Mouse (Mus musculus): ENCODE data around the gene 9330161L09Rik. TPM values are rescaled to one million over a fixed set of nuclear protein-coding genes. Genes with fewer than 3 reads are reported as not detected.
A peak's percentile ranks its signal among the peaks of the same experiment; 100 is the strongest.
"Not testable (repeated sequence)": the region's sequence is repeated elsewhere in the genome, so short reads cannot be mapped to it uniquely, and the experiment has no call there.

The 9330161L09Rik gene
- polyA plus RNA-seq (2016; fragmentation: Nextera tagmentation; extraction: Ambion mirVana), result 0.53 and 0.62 TPM in 2 replicates

DNA sequence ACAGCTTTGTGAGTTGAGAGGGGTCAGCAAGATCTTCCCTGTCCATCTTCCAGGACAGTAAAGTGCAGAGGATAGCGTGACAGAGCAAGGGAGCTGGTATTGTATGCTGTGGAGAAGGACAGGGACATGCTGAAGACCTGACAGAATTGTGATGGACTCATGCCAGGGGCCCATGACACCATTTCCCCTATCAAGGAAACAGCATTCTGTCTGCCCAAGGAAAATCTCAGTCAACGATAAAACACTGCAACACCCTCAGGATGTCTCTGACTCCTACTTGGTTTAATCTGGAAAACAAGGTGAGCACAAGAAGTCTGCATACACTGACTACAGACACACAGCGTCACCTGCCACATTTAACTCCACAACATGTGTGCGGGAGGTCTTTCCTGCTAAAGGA, at the start of gene 9330161L09Rik:
TSS of gene 9330161L09Rik (minus strand) at position 101 of the 400 bp plus-strand sequence.
- DNase-seq (ENCODE audit: low spot score), result no peak
- WGBS, result 92% methylated on average over 4 of the region's 4 CpGs
- Histone ChIP-seq H3K4me3 (no peak within 1 kb of the TSS), H3K27me3 (ENCODE audit: insufficient read depth, poor library complexity, severe bottlenecking) (no peaks in the 10 kb centered on the region), H3K36me3 (peaks cover 95% of the 10 kb centered on the region), H3K9me3 (no peaks in the 10 kb centered on the region), H3K27ac (no peak within 1 kb of the TSS), H3K4me1 (no peaks in the 10 kb centered on the region)

DNA sequence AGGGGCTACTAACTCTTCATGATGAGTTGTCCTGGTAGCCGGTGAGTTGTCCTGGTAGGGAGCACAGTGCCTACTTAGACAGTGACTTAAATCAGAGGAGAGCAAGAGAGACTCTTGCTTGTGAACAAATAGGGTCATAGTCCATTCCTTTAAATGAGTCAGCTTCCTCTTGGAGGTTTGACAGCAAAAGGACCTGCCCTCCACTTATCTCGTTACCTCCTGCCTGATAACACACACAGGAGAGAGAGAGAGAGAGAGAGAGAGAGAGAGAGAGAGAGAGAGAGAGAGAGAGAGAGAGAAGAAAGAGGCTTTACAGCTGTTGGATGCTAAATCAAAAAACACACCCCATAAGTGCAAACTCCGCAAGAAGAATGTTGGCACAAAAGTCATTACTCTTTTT, 49.5 kb upstream of the 9330161L09Rik start, which contains the start of gene Ifi27l2b:
TSS of gene Ifi27l2b (minus strand) at position 84 of the 400 bp plus-strand sequence.
- no peaks in the 10 kb centered on the region for H3K36me3 ChIP-seq
- WGBS, result 47% methylated on average over 3 of the region's 3 CpGs
- DNase-seq (ENCODE audit: low spot score), result no peak
- no peaks in the 10 kb centered on the region for H3K9me3 ChIP-seq
- H3K4me1 ChIP-seq, result no peaks in the 10 kb centered on the region
- no peak within 1 kb of the TSS for H3K27ac ChIP-seq
- H3K27me3 ChIP-seq (ENCODE audit: insufficient read depth, poor library complexity, severe bottlenecking), result no peaks in the 10 kb centered on the region
- no peak within 1 kb of the TSS for H3K4me3 ChIP-seq

DNA sequence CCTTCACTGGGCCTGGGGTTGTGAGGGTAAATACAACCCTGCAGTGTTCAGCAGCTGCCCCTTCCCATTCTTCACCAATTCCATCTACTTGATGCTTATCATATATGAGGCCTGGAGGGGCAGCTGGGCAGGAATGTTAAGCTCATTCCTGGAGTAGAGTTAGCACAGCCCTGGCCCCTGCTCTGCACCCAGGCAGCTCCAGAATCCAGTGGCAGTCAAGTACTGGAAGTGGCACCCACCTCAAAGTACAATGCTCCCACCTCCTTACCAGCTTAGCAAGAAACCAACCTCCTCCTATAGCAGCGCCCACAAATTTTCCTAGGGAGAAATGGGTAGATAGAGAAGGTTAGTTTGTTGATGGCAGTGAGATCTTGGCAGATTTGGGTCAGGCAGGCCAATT, 49.1 kb upstream of the 9330161L09Rik start:
- H3K27me3 ChIP-seq (ENCODE audit: insufficient read depth, poor library complexity, severe bottlenecking); H3K4me3 ChIP-seq; DNase-seq (ENCODE audit: low spot score); H3K36me3 ChIP-seq; H3K9me3 ChIP-seq; H3K4me1 ChIP-seq; H3K27ac ChIP-seq: not testable (repeated sequence)
- no CpG with 5 or more reads among the region's 1 CpGs for WGBS

DNA sequence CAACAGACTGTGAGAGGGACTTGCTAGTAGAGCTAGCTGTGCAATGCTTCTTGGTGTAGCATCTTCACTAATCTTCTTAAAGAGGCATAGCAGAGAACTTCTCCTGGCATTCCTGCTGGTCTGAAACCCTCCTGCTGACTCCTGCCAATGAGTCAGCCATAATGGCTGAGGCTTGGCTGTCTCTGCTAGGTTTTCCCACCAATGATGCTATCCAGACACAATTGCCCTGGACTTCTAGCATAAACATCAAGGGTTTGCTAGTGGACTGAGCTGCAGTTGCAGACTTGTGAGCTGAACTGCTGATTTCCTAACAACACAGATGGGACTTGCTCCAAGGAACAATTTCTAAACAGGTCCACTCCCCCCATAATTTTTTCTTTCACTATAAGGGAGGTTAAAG, 45.7 kb upstream of the 9330161L09Rik start:
- Histone ChIP-seq H3K4me1 (no peaks in the 10 kb centered on the region), H3K9me3 (no peaks in the 10 kb centered on the region), H3K4me3 (no peak overlapping the region), H3K27me3 (ENCODE audit: insufficient read depth, poor library complexity, severe bottlenecking) (no peaks in the 10 kb centered on the region), H3K36me3 (no peaks in the 10 kb centered on the region), H3K27ac (no peak overlapping the region)
- DNase-seq (ENCODE audit: low spot score), result no peak

DNA sequence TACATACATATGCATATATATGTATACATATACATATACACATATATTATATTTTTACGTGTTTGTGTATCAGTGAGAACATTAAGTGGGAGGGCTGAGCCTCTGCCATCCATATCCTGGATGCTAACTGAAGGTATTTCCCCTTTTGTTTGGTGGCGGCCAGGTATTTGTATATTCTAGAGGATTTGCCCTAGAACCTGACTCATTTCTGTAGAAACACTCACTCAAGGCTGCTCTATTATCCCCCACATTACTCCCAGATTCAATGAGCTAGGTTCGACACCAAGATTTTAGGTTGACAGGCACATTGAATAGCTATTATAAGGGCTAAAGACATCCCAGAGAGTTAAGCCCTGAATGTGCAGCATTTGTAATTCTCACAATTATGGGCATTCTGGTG, 37.4 kb upstream of the 9330161L09Rik start:
- Histone ChIP-seq H3K4me1 (no peaks in the 10 kb centered on the region), H3K9me3 (no peaks in the 10 kb centered on the region), H3K27ac (no peak overlapping the region), H3K36me3 (no peaks in the 10 kb centered on the region), H3K27me3 (ENCODE audit: insufficient read depth, poor library complexity, severe bottlenecking) (no peaks in the 10 kb centered on the region), H3K4me3 (no peak overlapping the region)
- WGBS, result 71% methylated on average over 3 of the region's 3 CpGs
- DNase-seq (ENCODE audit: low spot score), result no peak

DNA sequence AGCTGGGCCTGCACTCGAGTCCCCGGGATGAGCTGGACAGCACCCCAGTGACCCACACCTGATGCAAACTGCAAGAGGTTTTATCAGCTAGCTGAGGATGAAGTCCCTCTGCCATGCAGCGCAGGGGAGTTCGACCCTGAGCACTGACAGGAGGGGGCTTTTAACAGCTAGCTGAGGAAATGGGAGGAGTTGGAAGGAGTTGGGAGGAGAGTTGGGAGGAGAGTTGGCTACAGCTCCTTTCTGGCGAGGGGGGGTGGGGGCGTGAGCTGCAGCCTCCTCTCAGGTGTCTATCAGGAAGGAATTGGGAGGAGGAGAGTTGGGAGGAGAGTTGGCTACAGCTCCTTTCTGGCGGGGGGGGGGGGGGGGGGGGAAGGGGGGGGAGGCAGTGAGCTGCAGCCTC, 36.6 kb upstream of the 9330161L09Rik start:
- not testable (repeated sequence) for H3K4me1 ChIP-seq; H3K27me3 ChIP-seq (ENCODE audit: insufficient read depth, poor library complexity, severe bottlenecking); H3K36me3 ChIP-seq; H3K27ac ChIP-seq; H3K4me3 ChIP-seq; DNase-seq (ENCODE audit: low spot score); H3K9me3 ChIP-seq
- WGBS, result 25% methylated on average over 5 of the region's 7 CpGs

DNA sequence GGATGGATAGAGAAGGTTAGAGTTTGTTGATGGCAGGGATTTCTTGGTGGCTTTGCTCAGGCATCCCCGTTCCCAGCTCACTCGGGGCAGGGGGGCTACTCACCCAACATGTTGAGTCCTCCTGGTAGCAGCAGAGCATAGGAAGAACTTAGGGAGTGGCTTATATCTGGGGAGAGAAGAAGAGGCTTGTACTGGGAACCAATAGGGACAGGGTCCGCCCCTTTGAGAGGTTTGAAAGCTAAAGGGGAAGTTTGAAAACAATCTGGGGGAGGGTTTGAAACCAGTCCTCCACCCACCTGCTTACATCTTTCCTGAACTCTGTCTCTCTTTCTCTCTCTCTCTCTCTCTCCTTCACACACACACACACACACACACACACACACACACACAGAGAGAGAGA, 35.9 kb upstream of the 9330161L09Rik start, which contains the start of gene Ifi27l2a:
TSS of gene Ifi27l2a (minus strand) at position 157 of the 400 bp plus-strand sequence.
- Histone ChIP-seq H3K9me3 (no peaks in the 10 kb centered on the region), H3K36me3 (no peaks in the 10 kb centered on the region), H3K27ac (no peak within 1 kb of the TSS), H3K4me3 (no peak within 1 kb of the TSS), H3K27me3 (ENCODE audit: insufficient read depth, poor library complexity, severe bottlenecking) (no peaks in the 10 kb centered on the region), H3K4me1 (no peaks in the 10 kb centered on the region)
- 60% methylated on average over 3 of the region's 3 CpGs for WGBS
- DNase-seq (ENCODE audit: low spot score), result peak; percentile 27

DNA sequence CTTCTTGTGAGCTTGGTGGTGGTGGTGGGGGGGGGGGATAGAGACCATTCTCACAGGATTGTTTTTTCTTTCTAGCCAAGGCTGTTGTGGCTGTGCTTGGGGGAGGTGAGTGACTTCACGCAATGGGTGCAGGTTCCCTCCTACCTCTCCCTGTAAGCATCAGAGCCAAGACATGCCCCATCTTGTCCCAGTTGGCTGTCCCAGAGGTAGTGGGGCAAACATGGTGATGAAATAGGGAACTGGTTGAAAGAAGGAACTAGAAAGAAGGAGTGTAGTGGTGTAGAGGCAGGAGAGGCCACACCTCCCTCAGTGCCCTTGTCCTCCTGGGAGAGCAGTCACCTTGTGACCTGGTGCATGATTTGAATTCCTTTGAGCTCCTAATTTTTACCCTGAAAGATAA, 30.0 kb upstream of the 9330161L09Rik start:
- H3K36me3 ChIP-seq, result no peaks in the 10 kb centered on the region
- no peaks in the 10 kb centered on the region for H3K27me3 ChIP-seq (ENCODE audit: insufficient read depth, poor library complexity, severe bottlenecking)
- H3K4me1 ChIP-seq, result no peaks in the 10 kb centered on the region
- DNase-seq (ENCODE audit: low spot score), result peak; percentile 63
- H3K9me3 ChIP-seq, result no peaks in the 10 kb centered on the region
- WGBS, result 85% methylated on average over 1 of the region's 1 CpGs
- no peak overlapping the region for H3K27ac ChIP-seq
- H3K4me3 ChIP-seq, result no peak overlapping the region

DNA sequence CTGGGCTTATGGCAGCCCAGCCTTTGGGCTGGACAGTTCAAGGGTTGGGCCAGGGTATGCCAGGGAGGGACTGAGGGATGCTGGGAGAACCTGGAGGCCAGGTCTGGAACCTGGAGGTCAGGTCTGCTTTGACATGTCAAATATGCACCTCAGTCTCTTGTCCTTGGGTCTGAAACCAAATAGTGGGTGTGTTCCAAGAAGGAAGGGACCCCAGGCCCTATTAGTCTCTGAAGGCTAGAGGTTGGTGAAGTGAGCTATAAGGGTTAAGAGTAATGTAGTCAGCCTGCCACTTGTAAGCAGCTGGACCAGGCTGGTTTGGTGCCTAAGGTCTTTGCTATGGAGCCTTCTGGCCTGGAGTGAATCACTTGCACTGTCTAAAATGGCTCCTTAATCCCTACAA, 27.2 kb upstream of the 9330161L09Rik start:
- H3K36me3 ChIP-seq, result no peaks in the 10 kb centered on the region
- DNase-seq (ENCODE audit: low spot score), result no peak
- no peak overlapping the region for H3K4me3 ChIP-seq
- no peaks in the 10 kb centered on the region for H3K4me1 ChIP-seq
- no peaks in the 10 kb centered on the region for H3K9me3 ChIP-seq
- no peak overlapping the region for H3K27ac ChIP-seq
- no peaks in the 10 kb centered on the region for H3K27me3 ChIP-seq (ENCODE audit: insufficient read depth, poor library complexity, severe bottlenecking)

DNA sequence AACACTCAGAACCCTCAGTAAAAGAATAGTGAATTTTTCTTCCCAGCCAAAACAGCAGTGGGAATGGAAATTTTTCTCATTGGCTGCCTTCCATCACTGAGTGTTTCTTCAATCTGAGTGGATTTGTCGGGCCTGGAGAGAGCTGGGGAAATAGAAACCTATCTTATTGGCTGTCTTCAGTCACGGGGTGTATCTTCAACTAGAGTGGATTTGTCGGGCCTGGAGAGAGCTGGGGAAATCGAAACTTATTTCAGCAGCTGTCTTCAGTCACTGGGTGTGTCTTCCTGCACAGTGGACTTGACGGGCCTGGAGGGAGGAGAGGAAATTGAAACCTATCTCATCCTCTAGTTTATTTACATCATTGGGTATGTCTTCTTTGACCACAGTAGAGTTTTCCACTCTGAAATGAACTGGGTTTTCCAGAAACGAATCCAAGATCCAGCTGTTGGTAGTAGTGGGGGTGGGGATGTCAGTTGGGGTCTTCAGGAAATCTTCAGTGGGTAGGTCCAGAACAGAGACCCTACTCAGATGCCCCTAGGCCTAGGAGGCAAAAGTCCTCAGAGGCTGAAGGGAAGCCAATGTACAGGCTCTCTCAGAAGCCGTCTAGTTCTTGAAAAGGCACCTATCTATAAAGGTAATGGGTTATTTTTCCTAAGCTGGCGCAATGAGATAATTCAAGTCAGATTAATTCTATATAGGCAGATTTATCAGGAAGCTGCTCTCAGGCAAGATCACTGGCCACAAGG, 26.5 kb upstream of the 9330161L09Rik start, which contains the start of gene Ifi27:
TSS of gene Ifi27 (plus strand) at position 226 of the 746 bp plus-strand sequence.
- DNase-seq (ENCODE audit: low spot score), result no peak
- no peaks in the 10 kb centered on the region for H3K9me3 ChIP-seq
- no peaks in the 10 kb centered on the region for H3K4me1 ChIP-seq
- H3K27ac ChIP-seq, result no peak within 1 kb of the TSS
- no peak within 1 kb of the TSS for H3K4me3 ChIP-seq
- no peaks in the 10 kb centered on the region for H3K27me3 ChIP-seq (ENCODE audit: insufficient read depth, poor library complexity, severe bottlenecking)
- WGBS, result 62% methylated on average over 8 of the region's 8 CpGs
- no peaks in the 10 kb centered on the region for H3K36me3 ChIP-seq

DNA sequence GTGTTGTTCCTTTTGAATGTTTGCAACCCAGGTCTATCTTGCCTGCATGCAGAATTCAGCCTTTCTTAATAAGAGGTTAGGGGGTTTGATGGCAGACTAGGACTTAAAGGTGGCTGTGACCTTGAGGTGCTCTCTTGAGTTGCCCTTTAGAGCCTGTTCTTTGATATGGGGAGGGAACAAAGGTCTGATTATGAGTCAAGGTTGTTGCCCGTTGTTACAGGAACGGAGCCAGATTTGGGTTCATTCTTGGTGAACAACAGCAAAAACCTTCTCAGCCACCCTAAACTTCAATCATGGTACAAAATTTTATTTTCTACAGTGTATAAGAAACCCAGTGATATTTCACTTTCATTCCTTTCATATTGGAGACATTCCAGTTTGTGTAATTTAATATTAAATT, 25.8 kb upstream of the 9330161L09Rik start:
- WGBS, result 81% methylated on average over 2 of the region's 2 CpGs
- Histone ChIP-seq H3K4me3 (no peak overlapping the region), H3K9me3 (no peaks in the 10 kb centered on the region), H3K4me1 (no peaks in the 10 kb centered on the region), H3K36me3 (no peaks in the 10 kb centered on the region), H3K27ac (no peak overlapping the region), H3K27me3 (ENCODE audit: insufficient read depth, poor library complexity, severe bottlenecking) (no peaks in the 10 kb centered on the region)
- DNase-seq (ENCODE audit: low spot score), result no peak

DNA sequence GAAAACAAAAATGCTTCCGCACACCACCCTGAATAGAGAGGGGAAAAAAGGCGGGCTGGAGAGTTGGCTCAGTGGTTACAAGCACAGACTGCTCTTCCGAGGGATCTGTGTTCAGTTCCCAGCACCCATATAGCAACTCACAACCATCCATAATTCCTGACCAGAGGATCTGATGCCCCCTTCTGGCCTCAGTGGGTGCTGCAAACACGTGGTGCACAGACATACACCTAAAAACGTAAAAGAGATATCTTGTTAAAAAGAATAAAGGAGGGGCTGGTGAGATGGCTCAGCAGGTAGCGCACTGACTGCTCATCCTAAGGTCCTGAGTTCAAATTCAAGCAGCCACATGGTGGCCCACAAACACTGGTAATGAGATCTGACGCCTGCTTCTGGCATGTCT, 19.1 kb upstream of the 9330161L09Rik start:
- Histone ChIP-seq H3K9me3 (no peaks in the 10 kb centered on the region), H3K36me3 (peaks cover 11% of the 10 kb centered on the region), H3K4me1 (peaks cover 18% of the 10 kb centered on the region; the same call in 1 of the 2 replicates), H3K27me3 (ENCODE audit: insufficient read depth, poor library complexity, severe bottlenecking) (no peaks in the 10 kb centered on the region), H3K4me3 (no peak overlapping the region), H3K27ac (no peak overlapping the region)
- DNase-seq (ENCODE audit: low spot score), result no peak
- WGBS, result 86% methylated on average over 7 of the region's 7 CpGs

DNA sequence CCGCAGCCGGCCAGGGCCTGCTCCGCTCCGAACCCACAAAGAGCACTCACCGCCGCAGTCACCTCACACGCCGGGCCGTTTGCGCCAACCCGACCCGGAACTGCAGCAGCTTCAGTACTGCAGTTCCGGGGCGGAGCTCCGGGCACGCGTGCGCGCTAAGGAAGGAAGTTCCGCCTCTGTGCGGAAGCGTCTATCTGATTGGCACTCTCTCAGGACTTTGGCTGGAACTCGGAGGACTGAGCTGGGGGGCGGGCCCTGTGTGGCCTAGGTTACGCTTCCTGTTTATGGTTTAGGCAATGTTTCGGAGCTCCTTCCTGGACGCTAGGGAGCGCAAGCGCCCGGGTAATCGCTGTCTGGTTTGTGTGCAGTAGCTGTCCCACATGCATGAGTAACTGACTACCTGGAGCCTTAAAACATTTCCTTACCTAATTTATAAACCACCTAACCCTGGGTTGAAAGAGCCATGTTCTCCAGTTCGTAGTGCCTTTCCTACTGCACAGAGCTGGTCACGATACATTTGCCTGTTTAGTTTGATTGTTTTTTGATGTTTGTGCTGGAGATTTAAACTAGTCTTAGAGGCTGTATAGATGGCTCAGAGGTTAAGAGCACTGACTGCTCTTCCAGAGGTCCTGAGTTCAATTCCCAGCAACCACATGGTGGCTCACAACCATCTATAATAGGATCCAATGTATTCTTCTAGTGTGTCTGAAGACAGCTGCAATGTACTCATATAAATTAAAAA, 18.3 kb upstream of the 9330161L09Rik start, which contains the start of gene Ddx24:
TSS of gene Ddx24 (minus strand) at position 102 of the 742 bp plus-strand sequence.
- peaks cover 11% of the 10 kb centered on the region for H3K36me3 ChIP-seq
- peak within 1 kb of the TSS; percentile 96 for H3K4me3 ChIP-seq
- H3K27me3 ChIP-seq (ENCODE audit: insufficient read depth, poor library complexity, severe bottlenecking), result no peaks in the 10 kb centered on the region
- WGBS, result 1% methylated on average over 33 of the region's 33 CpGs
- peak; percentile 100 for DNase-seq (ENCODE audit: low spot score)
- H3K9me3 ChIP-seq, result no peaks in the 10 kb centered on the region
- peak within 1 kb of the TSS; percentile 89 for H3K27ac ChIP-seq
- H3K4me1 ChIP-seq, result peaks cover 21% of the 10 kb centered on the region; the same call in 1 of the 2 replicates

All from heart, embryonic 10.5 days (tissue).